Mouse (Mus musculus) lung, postnatal 0 days (tissue): Measurements from ENCODE around the gene Psma3. TPM values are rescaled to one million over a fixed set of nuclear protein-coding genes. Genes with fewer than 3 reads are reported as not detected.

Experiments used
- ATAC-seq: fragments of 200-750 bp; cut with Nextera tagmentation; 2 replicates; pipeline ENCODE4 v1.8.0; 2017; ENCODE audit warnings: moderate library complexity
- DNase-seq: peaks from one replicate; pipeline ENCODE4 v3.0.0-alpha.2; 2016; ENCODE audit warnings: low spot score
- H3K27ac ChIP-seq: fragments of 300-500 bp; sonication (generic); 2 replicates; pipeline ENCODE4 v1.5.1; 2014; ENCODE audit warnings: antibody characterized with exemption, mild to moderate bottlenecking, low read length, mixed read lengths
- H3K27me3 ChIP-seq: fragments of 300-500 bp; sonication (generic); replicated peaks from 2 replicates; pipeline ENCODE4 v1.6.1; 2014; ENCODE audit warnings: low read length, mixed read lengths; ENCODE audit not compliant: insufficient read depth
- H3K36me3 ChIP-seq: fragments of 300-500 bp; sonication (generic); 2 replicates; pipeline ENCODE4 v1.6.1; 2014; ENCODE audit warnings: low read length, mixed read lengths; ENCODE audit not compliant: insufficient read depth
- H3K4me1 ChIP-seq: fragments of 300-500 bp; sonication (generic); 2 replicates; pipeline ENCODE4 v1.6.1; 2014; ENCODE audit warnings: antibody characterized with exemption, low read depth, low read length, mixed read lengths; ENCODE audit not compliant: insufficient read depth
- H3K4me2 ChIP-seq: fragments of 300-500 bp; sonication (generic); replicated peaks from 2 replicates; pipeline ENCODE4 v1.6.1; 2014; ENCODE audit warnings: low read depth, mild to moderate bottlenecking, low read length, moderate library complexity, mixed read lengths
- H3K4me3 ChIP-seq: fragments of 300-500 bp; sonication (generic); 2 replicates; pipeline ENCODE4 v1.5.1; 2014; ENCODE audit warnings: low read depth, low read length
- H3K9ac ChIP-seq: fragments of 300-500 bp; sonication (generic); replicated peaks from 2 replicates; pipeline ENCODE4 v1.6.1; 2014; ENCODE audit warnings: low read depth, mild to moderate bottlenecking
- H3K9me3 ChIP-seq: fragments of 300-500 bp; sonication (generic); 2 replicates; pipeline ENCODE4 v1.6.1; 2016; ENCODE audit warnings: low read length, mixed read lengths
- CTCF ChIP-seq: IDR thresholded peaks from 2 replicates; pipeline ENCODE4 v1.5.1; 2016; ENCODE audit warnings: antibody characterized with exemption, mild to moderate bottlenecking
- EP300 ChIP-seq: IDR thresholded peaks from 2 replicates; pipeline ENCODE4 v1.6.1; 2016; ENCODE audit warnings: antibody characterized with exemption, mild to moderate bottlenecking, control low read depth
- WGBS: fragments of 180-500 bp; shearing (Covaris S2); extraction: QIAGEN DNeasy Blood & Tissue Kit; methylation state at CpG from one replicate; pipeline ENCODE4 v1.1.7; 2014; 5-methylcytosine and 5-hydroxymethylcytosine counted together
- polyA plus RNA-seq: library from polyadenylated mRNA; unstranded; fragments of >200 nt; fragmentation: Nextera tagmentation; extraction: Ambion mirVana; gene quantifications from 2 replicates; pipeline ENCODE4 v1.2.1, GENCODE M21; 2015

Psma3 gene
- polyA plus RNA-seq, 1 experiment from 2014 or later = 418 TPM

GRCm38 (mm10) chr12:70973831-70974230 is 590 bp upstream of the Psma3 start:
- Histone ChIP-seq H3K27ac (0 out of 2 replicates have a peak overlapping the region, but pooled peaks have one; percentile 74), H3K4me1 (0 out of 2 replicates have a peak, but pooled peaks cover 5% of the 10 kb centered on the region), H3K9me3 (no peaks in the 10 kb centered on the region), H3K27me3 (no peaks in the 10 kb centered on the region), H3K36me3 (no peaks in the 10 kb centered on the region), H3K9ac (no peak overlapping the region), H3K4me3 (peak overlapping the region; percentile 76; the same call in 1 of the 2 replicates), H3K4me2 (no peak overlapping the region)
- TF ChIP-seq EP300 (no peak), CTCF (no peak)
- no peak for ATAC-seq
- WGBS = 79% methylated on average over 4 of the region's 4 CpGs
- DNase-seq = peak; percentile 17

DNA sequence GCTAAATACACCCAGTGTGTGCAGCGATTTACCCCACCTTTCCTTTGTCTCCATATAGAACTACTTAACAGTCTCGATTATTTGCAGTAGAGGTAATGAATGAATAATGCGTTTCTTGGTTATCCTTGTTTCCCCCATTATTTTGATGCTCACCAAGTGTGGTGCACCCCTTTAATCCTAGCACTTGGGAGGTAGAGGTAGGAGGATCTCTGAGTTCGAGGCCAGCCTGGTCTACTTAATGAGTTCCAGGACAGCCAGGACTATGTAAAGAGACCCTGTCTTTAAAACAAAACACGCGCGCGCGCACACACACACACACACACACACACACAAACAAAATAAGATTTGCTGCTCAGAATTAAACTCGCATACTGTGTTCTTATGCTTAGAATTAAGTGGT is 985 bp downstream of the Psma3 start:
- H3K4me2 ChIP-seq = peak overlapping the region; percentile 50
- peak overlapping the region; percentile 99 for H3K27ac ChIP-seq
- no peaks in the 10 kb centered on the region for H3K9me3 ChIP-seq
- DNase-seq (no peak), ATAC-seq (no peak)
- H3K4me3 ChIP-seq = peak overlapping the region; percentile 76
- WGBS = 18% methylated on average over 10 of the region's 10 CpGs
- TF ChIP-seq EP300 (no peak), CTCF (no peak)
- no peaks in the 10 kb centered on the region for H3K27me3 ChIP-seq
- no peaks in the 10 kb centered on the region for H3K36me3 ChIP-seq
- H3K9ac ChIP-seq = peak overlapping the region; percentile 93
- H3K4me1 ChIP-seq = 0 out of 2 replicates have a peak, but pooled peaks cover 5% of the 10 kb centered on the region

DNA sequence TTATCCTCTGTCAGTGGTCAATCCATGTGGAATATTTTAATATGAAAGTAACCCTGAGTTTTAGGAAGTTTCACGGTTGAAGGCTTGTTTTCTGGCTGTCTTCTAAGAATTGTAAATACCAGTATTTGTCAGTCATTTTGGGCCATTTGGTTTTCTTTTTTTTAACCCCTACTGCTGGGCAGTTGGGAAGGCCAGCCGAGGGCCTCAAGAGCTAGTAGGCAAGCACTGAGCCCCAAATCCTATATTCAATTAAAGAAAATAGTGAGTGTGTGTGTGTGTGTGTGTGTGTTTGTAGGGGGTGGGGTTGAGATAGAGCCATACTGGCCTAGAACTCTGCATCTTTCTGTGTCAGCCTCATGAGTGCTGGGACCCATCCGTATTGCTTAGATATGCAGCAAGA is 1.5 kb downstream of the Psma3 start:
- H3K4me2 ChIP-seq = peak overlapping the region; percentile 50
- 0 out of 2 replicates have a peak, but pooled peaks cover 5% of the 10 kb centered on the region for H3K4me1 ChIP-seq
- ATAC-seq (no peak), DNase-seq (no peak)
- H3K9ac ChIP-seq = no peak overlapping the region
- H3K27ac ChIP-seq = no peak overlapping the region
- no peaks in the 10 kb centered on the region for H3K9me3 ChIP-seq
- H3K4me3 ChIP-seq = peak overlapping the region; percentile 76; the same call in 1 of the 2 replicates
- H3K27me3 ChIP-seq = no peaks in the 10 kb centered on the region
- H3K36me3 ChIP-seq = no peaks in the 10 kb centered on the region
- TF ChIP-seq EP300 (no peak), CTCF (no peak)
- WGBS = 56% methylated on average over 3 of the region's 3 CpGs

DNA sequence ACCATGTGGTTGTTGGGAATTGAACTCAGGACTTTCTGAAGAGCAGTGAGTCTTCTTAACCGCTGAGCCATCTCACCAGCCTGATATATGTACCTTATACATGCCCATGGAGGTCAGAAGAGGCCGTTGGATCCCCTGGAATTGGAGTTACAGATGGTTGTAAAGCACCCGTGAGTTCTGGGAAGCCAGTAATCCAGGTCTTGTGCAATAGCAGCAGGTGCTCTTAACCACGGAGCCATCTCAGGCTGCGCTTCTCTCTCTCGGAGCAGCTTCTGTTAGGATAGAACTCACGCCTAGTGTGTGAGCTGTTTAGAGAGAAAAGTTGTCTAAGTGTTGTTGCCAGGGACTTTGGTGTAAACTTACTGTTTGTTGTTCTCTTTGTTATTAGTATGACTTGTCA is 3.9 kb downstream of the Psma3 start:
- no peak for ATAC-seq
- Histone ChIP-seq H3K9me3 (no peaks in the 10 kb centered on the region), H3K9ac (no peak overlapping the region), H3K27ac (no peak overlapping the region), H3K27me3 (no peaks in the 10 kb centered on the region), H3K36me3 (0 out of 2 replicates have a peak, but pooled peaks cover 3% of the 10 kb centered on the region), H3K4me3 (no peak overlapping the region), H3K4me1 (0 out of 2 replicates have a peak, but pooled peaks cover 5% of the 10 kb centered on the region), H3K4me2 (no peak overlapping the region)
- TF ChIP-seq CTCF (no peak), EP300 (no peak)
- 75% methylated on average over 7 of the region's 7 CpGs for WGBS
- no peak for DNase-seq

GRCm38 (mm10) chr12:70984855-70985550 is 10.6 kb downstream of the Psma3 start:
- Histone ChIP-seq H3K9me3 (no peaks in the 10 kb centered on the region), H3K27ac (no peak overlapping the region), H3K36me3 (peaks cover 34% of the 10 kb centered on the region), H3K9ac (no peak overlapping the region), H3K27me3 (no peaks in the 10 kb centered on the region), H3K4me1 (no peaks in the 10 kb centered on the region), H3K4me3 (no peak overlapping the region), H3K4me2 (no peak overlapping the region)
- TF ChIP-seq CTCF = no peak
- TF ChIP-seq EP300 = peak; percentile 70
- DNase-seq (peak; percentile 88), ATAC-seq (peak; percentile 94)
- WGBS = 76% methylated on average over 7 of the region's 7 CpGs

GRCm38 (mm10) chr12:70997225-70997624 is 22.8 kb downstream of the Psma3 start:
- no peak overlapping the region for H3K9ac ChIP-seq
- H3K4me2 ChIP-seq = no peak overlapping the region
- 88% methylated on average over 5 of the region's 5 CpGs for WGBS
- DNase-seq (no peak), ATAC-seq (no peak)
- no peak overlapping the region for H3K4me3 ChIP-seq
- H3K9me3 ChIP-seq = no peaks in the 10 kb centered on the region
- H3K27ac ChIP-seq = no peak overlapping the region
- no peaks in the 10 kb centered on the region for H3K27me3 ChIP-seq
- H3K4me1 ChIP-seq = peaks cover 4% of the 10 kb centered on the region; the same call in 1 of the 2 replicates
- H3K36me3 ChIP-seq = 0 out of 2 replicates have a peak, but pooled peaks cover 3% of the 10 kb centered on the region
- TF ChIP-seq CTCF (peak; percentile 19; the same call in 1 of the 2 replicates), EP300 (no peak)
